Mouse (Mus musculus): ENCODE measurements around the gene Rap1gap2. TPM values are rescaled to one million over a fixed set of nuclear protein-coding genes. Genes with fewer than 3 reads are reported as not detected.

The Rap1gap2 gene
- total and polyA plus RNA-seq, 3 experiments, result 55.4 to 79.8 (median 76.6) TPM

DNA sequence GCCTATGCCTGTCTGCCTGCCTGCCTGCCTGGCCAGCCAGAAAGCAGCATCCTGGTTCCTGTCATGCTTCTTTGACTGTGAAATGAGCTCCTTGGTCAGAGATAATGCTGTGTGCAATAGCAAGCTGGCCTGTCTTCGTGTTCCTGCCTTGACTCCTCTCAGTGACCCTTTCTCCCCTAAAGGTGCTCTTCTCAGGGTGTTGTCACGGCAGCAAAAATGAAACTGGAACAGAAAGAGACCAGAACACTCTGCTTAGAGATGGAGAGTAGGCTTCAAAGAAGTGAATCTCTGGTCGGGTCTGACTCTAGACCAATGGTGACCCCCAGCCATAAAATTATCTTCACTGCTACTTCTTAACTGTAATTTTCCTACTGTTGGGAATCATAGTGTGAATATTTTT lies 42.7 kb downstream of the Rap1gap2 start:
- Histone ChIP-seq H3K4me2 (ENCODE audit: insufficient read depth, low read depth, poor library complexity, severe bottlenecking) (peak overlapping the region; percentile 65), H3K4me3 (replicated peaks in 1 of 3; ENCODE audit: low read depth in 2 of 3, low read length in 2 of 3, poor library complexity in 1 of 3) (no peak overlapping the region), H3K4me1 (ENCODE audit: control insufficient read depth in 1 of 2, insufficient read depth in 2 of 2) (peaks cover 6 to 10% of the 10 kb centered on the region in 2 experiments), H3K27ac (ENCODE audit: insufficient read depth, low read depth) (no peak overlapping the region), H3K9ac (ENCODE audit: insufficient read depth, low read depth) (no peak overlapping the region), H3K36me3 (replicated peaks in 1 of 2; ENCODE audit: control insufficient read depth in 1 of 2, insufficient read depth in 1 of 2, low read length in 1 of 2) (no peaks in the 10 kb centered on the region), H3K27me3 (replicated peaks) (peaks cover 78% of the 10 kb centered on the region), H3K79me2 (replicated peaks; ENCODE audit: control insufficient read depth, extremely low read depth, insufficient read depth, poor library complexity, severe bottlenecking) (no peaks in the 10 kb centered on the region), H3K9me3 (replicated peaks; ENCODE audit: low read length) (no peaks in the 10 kb centered on the region)
- in situ Hi-C loops (cut with MboI; ENCODE audit: low pct_ligation_motif_present, low pct_unique_long_range_greater_than_20kb, low sequenced_read_pairs), result no loop called here
- TF ChIP-seq E2F4 (IDR thresholded peaks at IDR 0.05; ENCODE audit: insufficient replicate concordance, low read depth, low read length), result no peak
- no peak for TF ChIP-seq ETS1 (conservative IDR thresholded peaks at IDR 0.05; ENCODE audit: low read depth, low read length)
- TF ChIP-seq MAX (IDR thresholded peaks at IDR 0.05; ENCODE audit: low read length), result peak; percentile 26; the same call in 1 of the 2 replicates
- TF ChIP-seq EP300 (IDR thresholded peaks at IDR 0.05; ENCODE audit: low read length), result peak; percentile 36; the same call in 1 of the 2 replicates
- TF ChIP-seq MAZ (IDR thresholded peaks at IDR 0.05; ENCODE audit: low read depth, low read length), result no peak
- TF ChIP-seq MXI1 (IDR thresholded peaks at IDR 0.05; ENCODE audit: low read depth, low read length), result 0 out of 2 replicates have a peak, but pooled peaks have one; percentile 20
- TF ChIP-seq IRF4 (IDR thresholded peaks at IDR 0.05; ENCODE audit: low read depth, low read length), result peak; percentile 60
- dilution Hi-C loops (cut with MboI; ENCODE audit: extremely low pct_ligation_motif_present, extremely low pct_unique_long_range_greater_than_20kb, low sequenced_read_pairs), result no loop called here
- DNase-seq (ENCODE audit: extremely low read depth), result no peak

DNA sequence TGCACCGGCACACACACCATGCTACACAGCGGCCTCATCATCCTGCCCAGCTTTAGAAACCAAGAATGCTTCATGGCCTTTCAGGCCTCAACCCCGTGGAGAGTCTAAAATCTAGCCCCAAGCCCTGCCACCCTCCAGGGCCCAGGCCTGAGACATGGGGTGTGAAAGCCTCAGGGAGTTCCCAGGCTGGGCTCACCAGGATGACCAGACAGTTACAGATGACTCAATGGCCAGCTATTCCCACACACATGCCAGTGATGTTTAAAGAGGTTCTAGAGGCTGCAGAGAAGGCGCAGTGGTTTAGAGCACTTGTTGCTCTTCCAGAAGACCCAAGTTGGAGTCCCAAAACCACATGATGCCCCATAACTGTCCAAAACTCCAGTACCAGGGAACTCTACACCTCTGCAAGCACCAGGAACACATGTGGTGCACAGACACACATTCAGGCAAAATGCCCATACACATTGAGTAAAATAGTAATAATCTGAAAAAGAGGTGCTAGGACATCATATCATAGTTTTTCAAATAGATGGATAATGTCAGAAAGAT lies 44.3 kb downstream of the Rap1gap2 start:
- in situ Hi-C loops (cut with MboI; ENCODE audit: low pct_ligation_motif_present, low pct_unique_long_range_greater_than_20kb, low sequenced_read_pairs), result no loop called here
- peaks cover 0 to 7% of the 10 kb centered on the region in 2 experiments; a peak in 3 of 4 replicates for H3K4me1 ChIP-seq (ENCODE audit: control insufficient read depth in 1 of 2, insufficient read depth in 2 of 2)
- H3K9ac ChIP-seq (ENCODE audit: insufficient read depth, low read depth), result no peak overlapping the region
- H3K4me2 ChIP-seq (ENCODE audit: insufficient read depth, low read depth, poor library complexity, severe bottlenecking), result no peak overlapping the region
- no peak for DNase-seq (ENCODE audit: extremely low read depth)
- H3K27ac ChIP-seq (ENCODE audit: insufficient read depth, low read depth), result no peak overlapping the region
- dilution Hi-C loops (cut with MboI; ENCODE audit: extremely low pct_ligation_motif_present, extremely low pct_unique_long_range_greater_than_20kb, low sequenced_read_pairs), result no loop called here
- H3K36me3 ChIP-seq (replicated peaks in 1 of 2; ENCODE audit: control insufficient read depth in 1 of 2, insufficient read depth in 1 of 2, low read length in 1 of 2), result no peaks in the 10 kb centered on the region
- peaks cover 81% of the 10 kb centered on the region for H3K27me3 ChIP-seq (replicated peaks)
- no peaks in the 10 kb centered on the region for H3K79me2 ChIP-seq (replicated peaks; ENCODE audit: control insufficient read depth, extremely low read depth, insufficient read depth, poor library complexity, severe bottlenecking)
- TF ChIP-seq POLR2AphosphoS2 (IDR thresholded peaks at IDR 0.05; ENCODE audit: low read depth, low read length), result no peak
- TF ChIP-seq KAT2A (IDR thresholded peaks at IDR 0.05; ENCODE audit: insufficient replicate concordance, low read length), result no peak
- no peak for TF ChIP-seq PAX5 (IDR thresholded peaks at IDR 0.05; ENCODE audit: low read length)
- no peak for TF ChIP-seq E2F4 (IDR thresholded peaks at IDR 0.05; ENCODE audit: insufficient replicate concordance, low read depth, low read length)
- no peak for TF ChIP-seq MXI1 (IDR thresholded peaks at IDR 0.05; ENCODE audit: low read depth, low read length)
- no peak for TF ChIP-seq JUND (conservative IDR thresholded peaks at IDR 0.05; ENCODE audit: low read depth, low read length)
- no peak for TF ChIP-seq JUN (IDR thresholded peaks at IDR 0.05; ENCODE audit: insufficient read depth, low read depth, low read length)
- no peak for TF ChIP-seq TBP (conservative IDR thresholded peaks at IDR 0.05; ENCODE audit: low read depth, low read length)
- no peak for TF ChIP-seq ZMIZ1 (IDR thresholded peaks at IDR 0.05; ENCODE audit: low read depth, low read length)
- no peak for TF ChIP-seq MAZ (IDR thresholded peaks at IDR 0.05; ENCODE audit: low read depth, low read length)
- no peak for TF ChIP-seq BHLHE40 (IDR thresholded peaks at IDR 0.05; ENCODE audit: low read depth, low read length)
- TF ChIP-seq CHD2 (IDR thresholded peaks at IDR 0.05; ENCODE audit: low read length), result no peak
- no peak for TF ChIP-seq UBTF (IDR thresholded peaks at IDR 0.05; ENCODE audit: low read depth, low read length)
- no peak for TF ChIP-seq HCFC1 (IDR thresholded peaks at IDR 0.05; ENCODE audit: low read depth, low read length)
- no peak for TF ChIP-seq CHD1 (IDR thresholded peaks at IDR 0.05; ENCODE audit: low read depth, low read length)
- no peak for TF ChIP-seq SMC3 (IDR thresholded peaks at IDR 0.05; ENCODE audit: low read depth, low read length)
- no peak for TF ChIP-seq ZKSCAN1 (IDR thresholded peaks at IDR 0.05; ENCODE audit: borderline replicate concordance, low read depth, low read length)
- H3K9me3 ChIP-seq (replicated peaks; ENCODE audit: low read length), result peaks cover 3% of the 10 kb centered on the region
- no peak overlapping the region for H3K4me3 ChIP-seq (replicated peaks in 1 of 3; ENCODE audit: low read depth in 2 of 3, low read length in 2 of 3, poor library complexity in 1 of 3)
